Mouse (Mus musculus) bone marrow macrophage, adult 2 months (primary cell): Measurements from ENCODE around the gene Ntm.

Source experiments
- CTCF ChIP-seq: IDR thresholded peaks from 2 replicates; pipeline ENCODE4 v1.5.1; 2012; ENCODE audit warnings: low read depth, mild to moderate bottlenecking, low read length, moderate library complexity
- POLR2A ChIP-seq: IDR thresholded peaks from 2 replicates; pipeline ENCODE4 v1.6.1; 2012; ENCODE audit warnings: mild to moderate bottlenecking, low read depth, low read length, borderline replicate concordance

DNA sequence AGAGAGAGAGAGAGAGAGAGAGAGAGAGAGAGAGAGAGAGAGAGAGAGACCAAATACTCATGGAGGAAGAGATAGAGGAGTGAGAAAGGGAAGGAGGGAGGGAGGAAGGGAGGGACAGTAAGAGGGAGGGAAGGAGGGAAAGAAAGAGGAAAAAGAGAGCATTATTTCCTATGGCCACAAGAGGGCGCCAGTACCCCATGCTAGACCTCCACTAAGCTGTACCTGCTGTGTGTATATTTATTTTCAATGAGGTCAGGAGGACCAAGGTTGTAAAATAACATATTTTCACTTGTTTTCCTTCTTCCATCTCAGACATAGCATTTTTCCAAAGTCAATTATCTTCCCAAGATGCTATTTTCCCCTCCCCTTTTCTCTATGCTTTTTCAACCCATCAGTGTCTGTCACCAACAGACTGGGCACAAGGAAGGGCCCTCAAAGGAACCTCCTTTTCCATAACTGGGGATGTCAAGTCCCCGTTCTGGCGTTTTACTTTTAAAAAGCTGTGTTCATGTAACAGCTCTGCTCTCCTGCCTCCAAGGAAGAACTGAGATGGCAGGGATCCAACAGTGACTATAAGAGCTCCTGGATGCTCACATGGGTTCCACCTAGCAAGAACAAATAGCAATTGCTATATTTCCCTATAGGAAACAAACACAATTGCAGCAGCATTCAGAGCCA lies 301.3 kb downstream of the Ntm start:
- TF ChIP-seq POLR2A (no peak), CTCF (no peak)
